Mouse (Mus musculus) midbrain, embryonic 13.5 days (tissue): Measurements from ENCODE around the gene Clptm1l. TPM values are rescaled to one million over a fixed set of nuclear protein-coding genes. Genes with fewer than 3 reads are reported as not detected.

Experiments used
- ATAC-seq: fragments of 200-750 bp; cut with Nextera tagmentation; 2 replicates; pipeline ENCODE4 v1.8.0; 2017; ENCODE audit warnings: mild to moderate bottlenecking, moderate TSS enrichment, moderate library complexity
- H3K27ac ChIP-seq: fragments of 300-500 bp; sonication (generic); 2 replicates; pipeline ENCODE4 v1.5.1; 2015; ENCODE audit warnings: inconsistent platforms, mild to moderate bottlenecking, moderate library complexity
- H3K27me3 ChIP-seq: fragments of 300-500 bp; sonication (generic); 2 replicates; pipeline ENCODE4 v1.6.1; 2015; ENCODE audit warnings: mild to moderate bottlenecking, inconsistent platforms
- H3K36me3 ChIP-seq: fragments of 300-500 bp; sonication (generic); 2 replicates; pipeline ENCODE4 v1.6.1; 2015; ENCODE audit warnings: mild to moderate bottlenecking, inconsistent platforms
- H3K4me1 ChIP-seq: fragments of 300-500 bp; sonication (generic); replicated peaks from 2 replicates; pipeline ENCODE4 v1.6.1; 2015; ENCODE audit warnings: inconsistent platforms
- H3K4me2 ChIP-seq: fragments of 300-500 bp; sonication (generic); replicated peaks from 2 replicates; pipeline ENCODE4 v1.6.1; 2015; ENCODE audit warnings: moderate library complexity, mild to moderate bottlenecking, inconsistent platforms
- H3K4me3 ChIP-seq: fragments of 300-500 bp; sonication (generic); replicated peaks from 2 replicates; pipeline ENCODE4 v1.5.1; 2015; ENCODE audit warnings: mild to moderate bottlenecking, inconsistent platforms
- H3K9ac ChIP-seq: fragments of 300-500 bp; sonication (generic); replicated peaks from 2 replicates; pipeline ENCODE4 v1.6.1; 2015; ENCODE audit warnings: mild to moderate bottlenecking, inconsistent platforms
- H3K9me3 ChIP-seq: fragments of 300-500 bp; sonication (generic); 2 replicates; pipeline ENCODE4 v1.6.1; 2016; ENCODE audit warnings: mild to moderate bottlenecking, inconsistent platforms
- WGBS: fragments of 180-500 bp; shearing (Covaris S2); methylation state at CpG from one replicate; pipeline ENCODE4 v1.1.7; 2015; 5-methylcytosine and 5-hydroxymethylcytosine counted together
- polyA plus RNA-seq: library from polyadenylated mRNA; unstranded; fragments of >200 nt; fragmentation: Nextera tagmentation; extraction: Ambion mirVana; gene quantifications from 2 replicates; pipeline ENCODE4 v1.2.1, GENCODE M21; 2015

Gene Clptm1l
- polyA plus RNA-seq, 1 experiment from 2014 or later = 130 TPM

GRCm38 (mm10) chr13:73626410-73626744, 22.6 kb downstream of the Clptm1l start:
- peaks cover 32% of the 10 kb centered on the region for H3K4me1 ChIP-seq
- H3K9ac ChIP-seq = peak overlapping the region; percentile 75; the same call in 1 of the 2 replicates
- H3K4me3 ChIP-seq = peak overlapping the region; percentile 56
- no peaks in the 10 kb centered on the region for H3K27me3 ChIP-seq
- peak overlapping the region; percentile 89 for H3K4me2 ChIP-seq
- peak; percentile 67 for ATAC-seq
- H3K27ac ChIP-seq = no peak overlapping the region
- H3K9me3 ChIP-seq = no peaks in the 10 kb centered on the region
- peaks cover 16% of the 10 kb centered on the region for H3K36me3 ChIP-seq
- 44% methylated on average over 6 of the region's 6 CpGs for WGBS

GRCm38 (mm10) chr13:73626745-73627549, 23.1 kb downstream of the Clptm1l start, which contains the start of gene Tert:
Tert (plus strand) TSS chr13:73626911.
- 7% methylated on average over 47 of the region's 47 CpGs for WGBS
- Histone ChIP-seq H3K36me3 (peaks cover 11% of the 10 kb centered on the region; the same call in 1 of the 2 replicates), H3K27ac (no peak within 1 kb of the TSS), H3K27me3 (no peaks in the 10 kb centered on the region), H3K4me2 (peak within 1 kb of the TSS; percentile 89), H3K9ac (peak within 1 kb of the TSS; percentile 75), H3K4me3 (peak within 1 kb of the TSS; percentile 56), H3K9me3 (no peaks in the 10 kb centered on the region), H3K4me1 (peaks cover 32% of the 10 kb centered on the region)
- peak; percentile 80 for ATAC-seq

- Histone ChIP-seq H3K4me2 (no peak overlapping the region), H3K4me1 (peaks cover 32% of the 10 kb centered on the region), H3K27me3 (no peaks in the 10 kb centered on the region), H3K36me3 (peaks cover 7% of the 10 kb centered on the region), H3K9ac (0 out of 2 replicates have a peak overlapping the region, but pooled peaks have one; percentile 12), H3K9me3 (no peaks in the 10 kb centered on the region), H3K4me3 (no peak overlapping the region), H3K27ac (no peak overlapping the region)
- ATAC-seq = no peak
- 88% methylated on average over 11 of the region's 11 CpGs for whole genome bisulfite sequencing
These were observed 24.8 kb downstream of the Clptm1l start for GRCm38 (mm10) chr13:73628586-73629113.

GRCm38 (mm10) chr13:73631837-73632236, 28.0 kb downstream of the Clptm1l start:
- H3K36me3 ChIP-seq = peaks cover 29% of the 10 kb centered on the region
- 95% methylated on average over 3 of the region's 3 CpGs for WGBS
- no peak overlapping the region for H3K4me3 ChIP-seq
- no peaks in the 10 kb centered on the region for H3K9me3 ChIP-seq
- no peak for ATAC-seq
- peaks cover 32% of the 10 kb centered on the region for H3K4me1 ChIP-seq
- H3K27me3 ChIP-seq = no peaks in the 10 kb centered on the region
- no peak overlapping the region for H3K9ac ChIP-seq
- H3K27ac ChIP-seq = no peak overlapping the region
- no peak overlapping the region for H3K4me2 ChIP-seq

- Histone ChIP-seq H3K9me3 (no peaks in the 10 kb centered on the region), H3K36me3 (peaks cover 47% of the 10 kb centered on the region), H3K9ac (no peak overlapping the region), H3K4me2 (no peak overlapping the region), H3K4me3 (no peak overlapping the region), H3K27me3 (no peaks in the 10 kb centered on the region), H3K4me1 (no peaks in the 10 kb centered on the region), H3K27ac (no peak overlapping the region)
- 85% methylated on average over 5 of the region's 6 CpGs for WGBS
- ATAC-seq = no peak
These were observed 34.0 kb downstream of the Clptm1l start for GRCm38 (mm10) chr13:73637826-73638225.

GRCm38 (mm10) chr13:73641296-73641695, 37.5 kb downstream of the Clptm1l start:
- Histone ChIP-seq H3K27me3 (no peaks in the 10 kb centered on the region), H3K9ac (no peak overlapping the region), H3K4me2 (no peak overlapping the region), H3K9me3 (no peaks in the 10 kb centered on the region), H3K4me3 (no peak overlapping the region), H3K27ac (no peak overlapping the region), H3K4me1 (no peaks in the 10 kb centered on the region), H3K36me3 (peaks cover 22% of the 10 kb centered on the region)
- no peak for ATAC-seq
- WGBS = 84% methylated on average over 4 of the region's 4 CpGs

- peak; percentile 53; the same call in 1 of the 2 replicates for ATAC-seq
- no peak overlapping the region for H3K4me3 ChIP-seq
- no peaks in the 10 kb centered on the region for H3K27me3 ChIP-seq
These were observed 42.7 kb downstream of the Clptm1l start for GRCm38 (mm10) chr13:73646397-73647087.

GRCm38 (mm10) chr13:73653266-73653665, 49.5 kb downstream of the Clptm1l start:
- no peak overlapping the region for H3K4me2 ChIP-seq
- WGBS = 81% methylated on average over 3 of the region's 3 CpGs
- H3K9me3 ChIP-seq = no peaks in the 10 kb centered on the region
- H3K27me3 ChIP-seq = no peaks in the 10 kb centered on the region
- H3K27ac ChIP-seq = no peak overlapping the region
- H3K4me3 ChIP-seq = no peak overlapping the region
- no peak for ATAC-seq
- H3K4me1 ChIP-seq = no peaks in the 10 kb centered on the region
- peaks cover 10% of the 10 kb centered on the region for H3K36me3 ChIP-seq
- no peak overlapping the region for H3K9ac ChIP-seq

More at GRCm38 (mm10) chr13:73646397-73647087, 42.7 kb downstream of the Clptm1l start:
- Histone ChIP-seq H3K9me3 (no peaks in the 10 kb centered on the region), H3K27ac (no peak overlapping the region), H3K36me3 (peaks cover 28% of the 10 kb centered on the region), H3K9ac (no peak overlapping the region), H3K4me2 (no peak overlapping the region), H3K4me1 (no peaks in the 10 kb centered on the region)
- WGBS = 34% methylated on average over 6 of the region's 6 CpGs

GRCm38 (mm10) chr13:73654976-73655375, 51.2 kb downstream of the Clptm1l start:
- no peak for ATAC-seq
- Histone ChIP-seq H3K9me3 (no peaks in the 10 kb centered on the region), H3K4me1 (no peaks in the 10 kb centered on the region), H3K27ac (no peak overlapping the region), H3K4me3 (no peak overlapping the region), H3K4me2 (no peak overlapping the region), H3K36me3 (no peaks in the 10 kb centered on the region; the same call in 1 of the 2 replicates), H3K27me3 (no peaks in the 10 kb centered on the region), H3K9ac (no peak overlapping the region)
- 83% methylated on average over 3 of the region's 3 CpGs for WGBS

- H3K9me3 ChIP-seq = no peaks in the 10 kb centered on the region
- H3K4me3 ChIP-seq = no peak overlapping the region
- WGBS = 55% methylated on average over 2 of the region's 2 CpGs
- no peaks in the 10 kb centered on the region for H3K36me3 ChIP-seq
- ATAC-seq = no peak
- no peak overlapping the region for H3K27ac ChIP-seq
- no peaks in the 10 kb centered on the region for H3K27me3 ChIP-seq
- H3K9ac ChIP-seq = no peak overlapping the region
- no peak overlapping the region for H3K4me2 ChIP-seq
- H3K4me1 ChIP-seq = no peaks in the 10 kb centered on the region
These were observed 55.1 kb downstream of the Clptm1l start for GRCm38 (mm10) chr13:73658953-73659352.

- 73% methylated on average over 2 of the region's 2 CpGs for WGBS
- ATAC-seq = no peak
- H3K4me3 ChIP-seq = no peak overlapping the region
These were observed 56.4 kb downstream of the Clptm1l start for GRCm38 (mm10) chr13:73660163-73660695.

More at GRCm38 (mm10) chr13:73660163-73660695, 56.4 kb downstream of the Clptm1l start:
- no peak overlapping the region for H3K9ac ChIP-seq
- no peak overlapping the region for H3K27ac ChIP-seq
- H3K9me3 ChIP-seq = no peaks in the 10 kb centered on the region
- no peaks in the 10 kb centered on the region for H3K27me3 ChIP-seq
- H3K36me3 ChIP-seq = no peaks in the 10 kb centered on the region
- H3K4me2 ChIP-seq = no peak overlapping the region
- H3K4me1 ChIP-seq = no peaks in the 10 kb centered on the region
